Mouse (Mus musculus): ENCODE measurements around the gene Fdx1l. TPM values are rescaled to one million over a fixed set of nuclear protein-coding genes. Genes with fewer than 3 reads are reported as not detected.

Gene Fdx1l
- total RNA-seq (2021), result 10 to 100 TPM; 29.3 to 31.7 TPM

- peak; percentile 92 to 94 for DNase-seq
- intact Hi-C loops (cut with DNase I), result loop anchor here (2.0 kb wide), 1 partner anchor 42 kb away; no protein-coding TSS in a partner anchor
Observed at GRCm38 (mm10) chr9:21073044-21073840, at the start of gene Fdx1l, which contains the start of gene Gm49373. Gene Fdx1l, minus strand, starts transcription at chr9:21073614. Gene Gm49373, minus strand, starts transcription at chr9:21073096.

- intact Hi-C loops (cut with DNase I), result no loop called here
- DNase-seq, result no peak
Observed at GRCm38 (mm10) chr9:21121483-21121882, 48.1 kb upstream of the Fdx1l start.

GRCm38 (mm10) chr9:21117073-21117472 lies 43.7 kb upstream of the Fdx1l start:
- DNase-seq, result no peak
- intact Hi-C loops (cut with DNase I), result no loop called here

- DNase-seq, result no peak
- intact Hi-C loops (cut with DNase I), result no loop called here
Observed at GRCm38 (mm10) chr9:21115105-21115504, 41.7 kb upstream of the Fdx1l start.

GRCm38 (mm10) chr9:21114190-21114589 lies 40.8 kb upstream of the Fdx1l start:
- no peak for DNase-seq
- intact Hi-C loops (cut with DNase I), result no loop called here

- intact Hi-C loops (cut with DNase I), result no loop called here
Observed at GRCm38 (mm10) chr9:21113751-21114150, 40.3 kb upstream of the Fdx1l start.

GRCm38 (mm10) chr9:21107607-21108237 lies 34.3 kb upstream of the Fdx1l start:
- intact Hi-C loops (cut with DNase I), result no loop called here
- DNase-seq, result no peak

More at GRCm38 (mm10) chr9:21113751-21114150, 40.3 kb upstream of the Fdx1l start:
- no peak for DNase-seq

- intact Hi-C loops (cut with DNase I), result no loop called here
- no peak for DNase-seq
Observed at GRCm38 (mm10) chr9:21105760-21106564, 32.5 kb upstream of the Fdx1l start.

- no peak for DNase-seq
- intact Hi-C loops (cut with DNase I), result no loop called here
Observed at GRCm38 (mm10) chr9:21104814-21105213, 31.4 kb upstream of the Fdx1l start.

GRCm38 (mm10) chr9:21102076-21102475 lies 28.7 kb upstream of the Fdx1l start:
- intact Hi-C loops (cut with DNase I), result no loop called here

GRCm38 (mm10) chr9:21100447-21101161 lies 27.2 kb upstream of the Fdx1l start:
- intact Hi-C loops (cut with DNase I), result no loop called here
- no peak for DNase-seq

More at GRCm38 (mm10) chr9:21102076-21102475, 28.7 kb upstream of the Fdx1l start:
- no peak for DNase-seq

GRCm38 (mm10) chr9:21097793-21098192 lies 24.4 kb upstream of the Fdx1l start:
- DNase-seq, result no peak
- intact Hi-C loops (cut with DNase I), result no loop called here

GRCm38 (mm10) chr9:21095958-21096357 lies 22.5 kb upstream of the Fdx1l start:
- DNase-seq, result no peak
- intact Hi-C loops (cut with DNase I), result no loop called here

GRCm38 (mm10) chr9:21093423-21093822 lies 20.0 kb upstream of the Fdx1l start:
- intact Hi-C loops (cut with DNase I), result loop anchor here (2.0 kb wide), 1 partner anchor 37 kb away; the partner anchor contains the start of gene Tyk2

GRCm38 (mm10) chr9:21091707-21092320 lies 18.4 kb upstream of the Fdx1l start, which contains the start of the genes Gm38431 and Raver1:
Gene Gm38431, minus strand, starts transcription at chr9:21091997.
Gene Raver1, minus strand, starts transcription at chr9:21092008.
- DNase-seq, result peak; percentile 98
- intact Hi-C loops (cut with DNase I), result loop anchor here (2.0 kb wide), 1 partner anchor 39 kb away; the partner anchor contains the start of gene Tyk2

More at GRCm38 (mm10) chr9:21093423-21093822, 20.0 kb upstream of the Fdx1l start:
- DNase-seq, result no peak

- DNase-seq, result no peak
- intact Hi-C loops (cut with DNase I), result no loop called here
Observed at GRCm38 (mm10) chr9:21090972-21091706, 17.7 kb upstream of the Fdx1l start.

- intact Hi-C loops (cut with DNase I), result no loop called here
- no peak for DNase-seq
Observed at GRCm38 (mm10) chr9:21090537-21090936, 17.1 kb upstream of the Fdx1l start.

GRCm38 (mm10) chr9:21083324-21083723 lies 9.9 kb upstream of the Fdx1l start:
- DNase-seq, result no peak
- intact Hi-C loops (cut with DNase I), result no loop called here

- no peak for DNase-seq
- intact Hi-C loops (cut with DNase I), result no loop called here
Observed at GRCm38 (mm10) chr9:21081127-21081526, 7.7 kb upstream of the Fdx1l start.
